Mouse (Mus musculus) heart, postnatal 0 days (tissue): ENCODE measurements at regions not wholly inside any gene's neighbourhood (a gene's known extent, or its start where the extent isn't known, plus 50 kb on each side); places are given as distances from the start of the nearest gene placed in this dataset.

Experiments used
- ATAC-seq: fragments of 200-750 bp; cut with Nextera tagmentation; 2 replicates; pipeline ENCODE4 v1.8.0; 2017; ENCODE audit warnings: low read depth, moderate number of reproducible peaks, moderate library complexity; ENCODE audit not compliant: insufficient read depth
- DNase-seq: peaks from one replicate; pipeline ENCODE4 v3.0.0-alpha.2; 2016; ENCODE audit warnings: low spot score
- H3K27ac ChIP-seq: fragments of 300-500 bp; sonication (generic); 2 replicates; pipeline ENCODE4 v1.5.1; 2014; ENCODE audit warnings: low read depth, mild to moderate bottlenecking
- H3K27me3 ChIP-seq: fragments of 300-500 bp; sonication (generic); 2 replicates; pipeline ENCODE4 v1.6.1; 2014; ENCODE audit warnings: low read length, mixed read lengths; ENCODE audit not compliant: control insufficient read depth, insufficient read depth
- H3K36me3 ChIP-seq: fragments of 300-500 bp; sonication (generic); replicated peaks from 2 replicates; pipeline ENCODE4 v1.6.1; 2014; ENCODE audit warnings: low read length, mixed read lengths; ENCODE audit not compliant: control insufficient read depth, insufficient read depth
- H3K4me1 ChIP-seq: fragments of 300-500 bp; sonication (generic); 2 replicates; pipeline ENCODE4 v1.6.1; 2014; ENCODE audit warnings: antibody characterized with exemption; ENCODE audit not compliant: control insufficient read depth, insufficient read depth
- H3K4me2 ChIP-seq: fragments of 300-500 bp; sonication (generic); 2 replicates; pipeline ENCODE4 v1.6.1; 2014; ENCODE audit warnings: low read depth, mild to moderate bottlenecking, low read length, moderate library complexity
- H3K4me3 ChIP-seq: fragments of 300-500 bp; sonication (generic); 2 replicates; pipeline ENCODE4 v1.5.1; 2014; ENCODE audit warnings: low read depth, low read length
- H3K9ac ChIP-seq: fragments of 300-500 bp; sonication (generic); replicated peaks from 2 replicates; pipeline ENCODE4 v1.6.1; 2014; ENCODE audit warnings: low read depth, low read length, mixed read lengths
- H3K9me3 ChIP-seq: fragments of 300-500 bp; sonication (generic); replicated peaks from 2 replicates; pipeline ENCODE4 v1.6.1; 2016; ENCODE audit warnings: low read length; ENCODE audit not compliant: control insufficient read depth
- CTCF ChIP-seq: IDR thresholded peaks from 2 replicates; pipeline ENCODE4 v1.5.1; 2016; ENCODE audit warnings: antibody characterized with exemption, control low read depth, low read depth
- EP300 ChIP-seq: IDR thresholded peaks from 2 replicates; pipeline ENCODE4 v1.6.1; 2016; ENCODE audit warnings: antibody characterized with exemption, low read depth
- WGBS: fragments of 180-500 bp; shearing (Covaris S2); extraction: QIAGEN DNeasy Blood & Tissue Kit; methylation state at CpG from one replicate; pipeline ENCODE4 v1.1.7; 2014; 5-methylcytosine and 5-hydroxymethylcytosine counted together

GRCm38 (mm10) chr16:8936446-8936845 lies 106.5 kb downstream of the 1810013L24Rik start:
- ATAC-seq (no peak), DNase-seq (no peak)
- Histone ChIP-seq H3K27ac (no peak overlapping the region), H3K36me3 (no peaks in the 10 kb centered on the region), H3K27me3 (no peaks in the 10 kb centered on the region), H3K4me3 (no peak overlapping the region), H3K4me1 (no peaks in the 10 kb centered on the region), H3K9me3 (no peaks in the 10 kb centered on the region), H3K9ac (no peak overlapping the region), H3K4me2 (no peak overlapping the region)
- no peak for TF ChIP-seq CTCF
- no peak for TF ChIP-seq EP300

DNA sequence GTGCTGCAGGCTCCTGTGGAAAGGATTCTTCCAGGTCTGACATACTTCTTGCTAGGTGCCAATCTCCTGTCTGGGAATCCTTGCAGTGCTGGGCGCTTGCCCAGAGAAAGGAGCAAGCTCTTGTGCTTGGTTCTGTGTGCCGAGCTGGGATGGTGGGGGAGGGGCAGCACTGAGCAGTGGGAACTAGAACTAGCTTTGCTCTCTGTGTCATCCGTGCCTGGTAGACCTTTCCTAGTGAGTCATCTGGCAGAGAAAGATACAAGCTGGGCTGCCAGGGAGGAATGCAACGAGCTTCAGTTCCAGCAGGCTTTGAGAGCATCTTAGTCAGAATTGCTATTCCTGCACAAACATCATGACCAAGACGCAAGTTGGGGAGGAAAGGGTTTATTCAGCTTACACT lies 108.6 kb downstream of the 1810013L24Rik start:
- Histone ChIP-seq H3K4me1 (no peaks in the 10 kb centered on the region), H3K4me3 (no peak overlapping the region), H3K9ac (no peak overlapping the region), H3K27me3 (no peaks in the 10 kb centered on the region), H3K36me3 (no peaks in the 10 kb centered on the region), H3K9me3 (no peaks in the 10 kb centered on the region), H3K4me2 (no peak overlapping the region), H3K27ac (no peak overlapping the region)
- DNase-seq, result no peak
- TF ChIP-seq CTCF (no peak), EP300 (no peak)
- 20% methylated on average over 5 of the region's 5 CpGs for WGBS
- ATAC-seq, result no peak

- no peak for TF ChIP-seq CTCF
- WGBS, result 23% methylated on average over 7 of the region's 7 CpGs
- Histone ChIP-seq H3K9me3 (no peaks in the 10 kb centered on the region), H3K4me3 (no peak overlapping the region), H3K4me2 (no peak overlapping the region), H3K4me1 (no peaks in the 10 kb centered on the region), H3K9ac (no peak overlapping the region), H3K36me3 (no peaks in the 10 kb centered on the region), H3K27ac (no peak overlapping the region), H3K27me3 (no peaks in the 10 kb centered on the region)
- DNase-seq (no peak), ATAC-seq (no peak)
These were observed 109.2 kb downstream of the 1810013L24Rik start for GRCm38 (mm10) chr16:8939136-8939535.

DNA sequence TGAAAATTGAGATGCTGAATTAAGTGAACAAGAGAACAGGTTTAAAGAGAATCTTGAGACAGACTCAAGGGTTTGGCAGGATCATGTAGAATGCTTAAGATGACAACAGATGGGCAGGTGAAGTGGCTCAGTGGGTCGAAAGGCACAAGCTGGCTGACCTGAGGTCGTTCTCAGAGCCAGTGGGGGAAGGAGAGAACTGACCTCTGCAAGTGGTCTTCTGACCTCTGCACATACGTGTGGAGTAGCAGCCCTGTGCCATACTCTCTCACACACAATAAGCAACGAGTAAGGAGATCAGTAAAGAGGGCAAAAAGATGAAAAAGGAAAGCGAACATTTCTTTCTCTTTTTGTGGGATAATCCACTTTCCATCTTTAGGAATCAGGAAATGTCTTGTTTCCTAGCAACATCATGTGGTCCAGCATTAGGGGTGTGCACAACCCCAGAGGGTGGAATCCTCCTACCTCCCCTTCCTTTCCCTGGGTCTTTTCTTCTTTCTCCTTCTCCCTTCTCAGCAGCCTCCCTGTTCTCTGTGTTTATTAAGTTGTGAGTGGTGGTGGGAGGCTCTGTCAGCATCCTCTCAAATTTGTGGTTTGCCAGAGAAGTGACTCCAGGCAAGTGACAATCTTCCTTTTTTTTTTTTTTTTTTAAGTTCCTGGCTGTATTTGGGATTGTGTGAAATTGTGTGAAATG lies 114.7 kb downstream of the 1810013L24Rik start:
- no peak for DNase-seq
- WGBS, result 52% methylated on average over 5 of the region's 5 CpGs
- no peaks in the 10 kb centered on the region for H3K36me3 ChIP-seq

GRCm38 (mm10) chr16:8947846-8948245 lies 117.9 kb downstream of the 1810013L24Rik start:
- Histone ChIP-seq H3K4me1 (no peaks in the 10 kb centered on the region), H3K9ac (no peak overlapping the region), H3K36me3 (no peaks in the 10 kb centered on the region), H3K4me3 (no peak overlapping the region), H3K27me3 (no peaks in the 10 kb centered on the region), H3K9me3 (no peaks in the 10 kb centered on the region), H3K27ac (no peak overlapping the region), H3K4me2 (no peak overlapping the region)
- DNase-seq, result no peak
- ATAC-seq, result no peak
- 42% methylated on average over 5 of the region's 5 CpGs for WGBS
- TF ChIP-seq EP300 (no peak), CTCF (no peak)

More for the DNA sequence above, 114.7 kb downstream of the 1810013L24Rik start:
- TF ChIP-seq EP300, result no peak
- TF ChIP-seq CTCF, result no peak
- H3K9ac ChIP-seq, result no peak overlapping the region
- no peaks in the 10 kb centered on the region for H3K27me3 ChIP-seq
- H3K4me2 ChIP-seq, result no peak overlapping the region
- H3K4me3 ChIP-seq, result no peak overlapping the region
- no peak overlapping the region for H3K27ac ChIP-seq
- no peaks in the 10 kb centered on the region for H3K4me1 ChIP-seq
- H3K9me3 ChIP-seq, result no peaks in the 10 kb centered on the region
- no peak for ATAC-seq

DNA sequence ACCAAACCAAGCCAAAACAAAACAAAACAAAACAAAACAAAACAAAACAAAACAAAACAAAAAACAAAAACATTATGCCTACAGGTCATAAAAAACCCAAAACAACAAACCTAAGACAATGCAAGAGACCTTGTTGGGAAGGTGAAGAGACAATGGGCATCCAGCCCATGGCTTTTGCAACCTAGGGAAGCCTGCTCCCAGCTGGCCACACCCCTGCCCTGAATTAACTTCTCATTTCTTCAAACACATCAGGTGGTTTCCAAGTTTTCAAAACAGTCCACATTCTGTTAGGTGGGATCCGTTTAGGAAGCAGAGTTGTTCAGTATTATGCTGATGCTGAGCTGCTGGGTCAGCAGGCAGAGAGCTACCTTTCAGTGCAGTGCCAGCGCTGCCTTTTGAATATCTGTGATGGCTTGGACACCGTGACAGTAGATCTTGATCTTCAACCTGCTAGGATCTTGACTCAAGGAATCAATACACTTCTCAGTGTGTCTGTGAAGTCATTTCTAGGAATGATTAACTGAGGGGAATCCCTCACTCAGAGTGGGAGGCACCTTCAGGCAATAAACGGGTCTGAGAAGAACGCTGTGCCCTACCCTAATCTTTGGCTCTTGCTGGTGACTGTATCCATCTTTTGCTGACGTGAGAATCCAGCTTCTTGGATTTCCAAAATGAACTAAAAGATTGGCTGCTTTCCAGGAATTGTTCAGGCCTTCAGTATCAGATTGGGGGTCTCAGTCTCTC lies 121.4 kb downstream of the 1810013L24Rik start:
- no peak overlapping the region for H3K4me2 ChIP-seq
- WGBS, result 61% methylated on average over 6 of the region's 6 CpGs
- H3K9ac ChIP-seq, result no peak overlapping the region
- no peaks in the 10 kb centered on the region for H3K4me1 ChIP-seq
- no peak overlapping the region for H3K4me3 ChIP-seq
- H3K27me3 ChIP-seq, result no peaks in the 10 kb centered on the region
- DNase-seq, result no peak
- ATAC-seq, result no peak
- H3K9me3 ChIP-seq, result no peaks in the 10 kb centered on the region
- no peaks in the 10 kb centered on the region for H3K36me3 ChIP-seq
- no peak overlapping the region for H3K27ac ChIP-seq
- TF ChIP-seq CTCF (no peak), EP300 (no peak)
